Mouse (Mus musculus) midbrain, embryonic 16.5 days (tissue): Measurements from ENCODE around the gene Il15ra. TPM values are rescaled to one million over a fixed set of nuclear protein-coding genes. Genes with fewer than 3 reads are reported as not detected.

ENCODE experiments used
- ATAC-seq: fragments of 200-750 bp; cut with Nextera tagmentation; 2 replicates; pipeline ENCODE4 v1.8.0; 2017; ENCODE audit warnings: moderate TSS enrichment
- H3K27ac ChIP-seq: fragments of 300-500 bp; sonication (generic); 2 replicates; pipeline ENCODE4 v1.5.1; 2014; ENCODE audit warnings: mild to moderate bottlenecking, low read length, mixed read lengths
- H3K27me3 ChIP-seq: fragments of 300-500 bp; sonication (generic); 2 replicates; pipeline ENCODE4 v1.6.1; 2014; ENCODE audit warnings: low read depth, low read length, mixed read lengths; ENCODE audit not compliant: control insufficient read depth, insufficient read depth
- H3K36me3 ChIP-seq: fragments of 300-500 bp; sonication (generic); 2 replicates; pipeline ENCODE4 v1.6.1; 2014; ENCODE audit warnings: mild to moderate bottlenecking, low read length, moderate library complexity, mixed read lengths; ENCODE audit not compliant: control insufficient read depth, insufficient read depth
- H3K4me1 ChIP-seq: fragments of 300-500 bp; sonication (generic); 2 replicates; pipeline ENCODE4 v1.6.1; 2014; ENCODE audit warnings: mild to moderate bottlenecking, low read length, mixed read lengths; ENCODE audit not compliant: control insufficient read depth, insufficient read depth
- H3K4me2 ChIP-seq: fragments of 300-500 bp; sonication (generic); 2 replicates; pipeline ENCODE4 v1.6.1; 2014; ENCODE audit warnings: mild to moderate bottlenecking, low read length, mixed read lengths
- H3K4me3 ChIP-seq: fragments of 300-500 bp; sonication (generic); 2 replicates; pipeline ENCODE4 v1.5.1; 2014; ENCODE audit warnings: low read depth, mild to moderate bottlenecking, low read length, moderate library complexity, mixed read lengths
- H3K9ac ChIP-seq: fragments of 300-500 bp; sonication (generic); 2 replicates; pipeline ENCODE4 v1.6.1; 2014; ENCODE audit warnings: low read depth, low read length, mixed read lengths
- H3K9me3 ChIP-seq: fragments of 300-500 bp; sonication (generic); replicated peaks from 2 replicates; pipeline ENCODE4 v1.6.1; 2014; ENCODE audit warnings: mild to moderate bottlenecking, low read length, mixed read lengths; ENCODE audit not compliant: control insufficient read depth, poor library complexity, severe bottlenecking
- WGBS: fragments of 180-500 bp; shearing (Covaris S2); extraction: QIAGEN DNeasy Blood & Tissue Kit; methylation state at CpG from one replicate; pipeline ENCODE4 v1.1.7; 2014; 5-methylcytosine and 5-hydroxymethylcytosine counted together
- polyA plus RNA-seq: library from polyadenylated mRNA; unstranded; fragments of >200 nt; fragmentation: Nextera tagmentation; extraction: Ambion mirVana; gene quantifications from 2 replicates; pipeline ENCODE4 v1.2.1, GENCODE M21; 2015

Gene Il15ra
- polyA plus RNA-seq, 1 experiment from 2014 or later = 1.6 TPM

DNA sequence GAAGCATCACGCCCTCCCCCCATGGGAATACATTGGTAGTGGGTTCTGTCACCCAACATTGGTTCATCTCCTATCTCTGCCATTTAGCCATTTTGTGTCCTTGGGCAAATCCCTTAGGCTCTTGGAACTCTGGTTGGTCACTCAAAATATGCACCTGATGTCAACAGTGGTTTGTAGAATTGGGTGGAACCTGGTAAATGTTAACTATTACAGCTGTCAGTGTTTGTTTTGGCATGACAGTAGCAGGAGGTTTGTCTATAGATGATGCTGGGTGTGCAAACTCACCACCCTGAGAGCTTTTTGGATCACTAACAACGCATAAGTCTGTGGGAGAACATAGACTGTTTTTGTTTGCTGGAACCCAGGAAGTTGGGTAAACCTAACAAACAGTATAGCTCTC is 13.5 kb downstream of the Il15ra start:
- Histone ChIP-seq H3K9ac (no peak overlapping the region), H3K4me1 (no peaks in the 10 kb centered on the region), H3K27me3 (no peaks in the 10 kb centered on the region), H3K4me2 (no peak overlapping the region), H3K36me3 (no peaks in the 10 kb centered on the region), H3K9me3 (no peaks in the 10 kb centered on the region), H3K4me3 (no peak overlapping the region), H3K27ac (no peak overlapping the region)
- WGBS = 93% methylated on average over 2 of the region's 2 CpGs
- ATAC-seq = no peak

DNA sequence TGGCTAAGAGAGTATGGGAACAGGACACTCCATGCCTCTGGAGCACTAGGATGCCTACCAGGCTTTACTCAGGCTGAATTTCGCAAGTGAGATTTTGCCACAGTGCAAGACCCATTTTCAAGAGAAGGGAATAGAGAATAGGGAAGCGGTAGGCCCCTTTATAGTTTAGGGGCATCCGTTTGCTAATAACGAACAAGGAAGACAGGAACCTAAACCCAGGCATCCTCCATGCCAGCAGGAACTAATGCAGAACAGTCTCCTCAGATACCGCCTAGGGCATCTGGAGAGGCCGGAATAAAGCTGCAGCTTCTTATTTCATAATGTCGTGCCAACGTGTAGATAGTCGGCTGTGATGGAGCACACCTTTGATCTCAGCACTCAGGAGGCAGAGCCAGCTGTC is 17.5 kb downstream of the Il15ra start:
- no peak overlapping the region for H3K4me2 ChIP-seq
- H3K36me3 ChIP-seq = no peaks in the 10 kb centered on the region
- no peaks in the 10 kb centered on the region for H3K9me3 ChIP-seq
- no peak overlapping the region for H3K4me3 ChIP-seq
- H3K4me1 ChIP-seq = no peaks in the 10 kb centered on the region
- 89% methylated on average over 9 of the region's 9 CpGs for WGBS
- no peaks in the 10 kb centered on the region for H3K27me3 ChIP-seq
- ATAC-seq = no peak
- H3K9ac ChIP-seq = no peak overlapping the region
- no peak overlapping the region for H3K27ac ChIP-seq

GRCm38 (mm10) chr2:11727574-11727973 is 22.5 kb downstream of the Il15ra start:
- Histone ChIP-seq H3K36me3 (no peaks in the 10 kb centered on the region), H3K27ac (no peak overlapping the region), H3K27me3 (no peaks in the 10 kb centered on the region), H3K4me3 (no peak overlapping the region), H3K4me1 (no peaks in the 10 kb centered on the region), H3K9ac (no peak overlapping the region), H3K4me2 (no peak overlapping the region), H3K9me3 (no peaks in the 10 kb centered on the region)
- no peak for ATAC-seq
- 96% methylated on average over 5 of the region's 5 CpGs for WGBS

DNA sequence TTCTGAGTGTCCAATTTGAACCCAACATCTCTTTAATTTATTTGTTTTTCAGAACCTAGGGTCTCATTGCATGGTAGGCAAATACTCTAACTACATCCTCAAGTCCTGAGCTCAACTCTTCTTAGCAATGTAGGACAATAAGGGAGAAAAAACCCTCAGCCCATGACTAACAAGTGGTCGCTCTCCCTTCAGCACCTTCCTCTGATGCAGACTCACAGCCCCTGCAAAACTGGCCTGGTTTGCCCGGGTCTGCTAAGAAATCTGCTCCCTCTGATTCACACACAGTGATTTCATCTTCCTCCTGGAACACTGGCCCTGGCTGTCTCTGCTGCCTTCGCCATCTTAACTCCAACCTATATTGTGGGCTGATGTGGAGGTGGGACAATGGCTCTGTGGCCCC is 24.0 kb downstream of the Il15ra start:
- no peak overlapping the region for H3K4me2 ChIP-seq
- H3K4me3 ChIP-seq = no peak overlapping the region
- no peaks in the 10 kb centered on the region for H3K27me3 ChIP-seq
- no peaks in the 10 kb centered on the region for H3K4me1 ChIP-seq
- no peaks in the 10 kb centered on the region for H3K9me3 ChIP-seq
- no peak for ATAC-seq
- no peaks in the 10 kb centered on the region for H3K36me3 ChIP-seq
- H3K9ac ChIP-seq = no peak overlapping the region
- WGBS = 63% methylated on average over 3 of the region's 3 CpGs
- no peak overlapping the region for H3K27ac ChIP-seq

DNA sequence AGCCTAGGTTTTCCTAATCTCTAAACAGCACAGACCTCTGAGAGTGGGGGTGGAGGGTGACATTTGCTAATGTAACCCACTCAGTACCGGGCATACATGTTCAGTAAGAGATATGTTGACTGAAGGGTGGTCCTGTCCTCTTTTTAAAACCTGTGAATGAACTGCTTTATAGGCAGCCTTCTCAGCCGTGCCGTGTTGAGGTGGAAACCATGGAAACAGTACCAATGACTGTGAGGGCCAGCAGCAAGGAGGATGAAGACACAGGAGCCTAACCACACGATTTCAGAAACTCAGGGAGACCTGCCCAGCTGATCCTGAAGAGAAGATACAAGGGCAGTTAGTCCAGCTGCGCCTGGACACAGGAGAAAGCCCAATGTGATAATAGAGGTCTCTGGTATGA is 27.9 kb downstream of the Il15ra start:
- Histone ChIP-seq H3K27ac (no peak overlapping the region), H3K9me3 (no peaks in the 10 kb centered on the region), H3K9ac (no peak overlapping the region), H3K4me2 (no peak overlapping the region), H3K27me3 (no peaks in the 10 kb centered on the region), H3K36me3 (0 out of 2 replicates have a peak, but pooled peaks cover 3% of the 10 kb centered on the region), H3K4me3 (no peak overlapping the region), H3K4me1 (no peaks in the 10 kb centered on the region)
- ATAC-seq = no peak
- 68% methylated on average over 5 of the region's 5 CpGs for WGBS

GRCm38 (mm10) chr2:11735853-11736252 is 30.8 kb downstream of the Il15ra start:
- no peak overlapping the region for H3K4me3 ChIP-seq
- H3K9me3 ChIP-seq = no peaks in the 10 kb centered on the region
- no peaks in the 10 kb centered on the region for H3K27me3 ChIP-seq
- H3K36me3 ChIP-seq = peaks cover 12% of the 10 kb centered on the region
- 83% methylated on average over 6 of the region's 6 CpGs for whole genome bisulfite sequencing
- H3K4me2 ChIP-seq = no peak overlapping the region
- no peak for ATAC-seq
- no peaks in the 10 kb centered on the region for H3K4me1 ChIP-seq
- H3K27ac ChIP-seq = no peak overlapping the region
- no peak overlapping the region for H3K9ac ChIP-seq

DNA sequence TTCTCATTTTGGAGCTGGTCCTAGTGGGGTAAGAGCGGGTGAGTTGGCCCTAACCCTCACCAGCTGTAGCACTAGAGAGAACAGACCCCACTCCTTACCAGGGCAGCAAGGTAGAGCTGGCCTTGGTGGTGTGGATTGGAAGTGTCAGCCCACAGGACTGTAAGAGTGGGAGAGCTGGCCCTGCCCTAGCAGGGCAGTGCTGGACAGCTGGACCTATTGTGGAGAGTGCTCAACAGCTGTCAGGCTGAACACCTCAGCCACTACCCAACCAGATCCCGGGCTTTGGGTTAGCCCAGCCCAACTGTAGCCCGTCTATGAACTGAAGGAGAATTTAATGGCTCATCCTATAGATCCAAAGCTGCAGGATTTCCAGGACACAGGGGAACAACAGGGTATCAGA is 33.7 kb downstream of the Il15ra start:
- Histone ChIP-seq H3K9ac (no peak overlapping the region), H3K36me3 (peaks cover 37% of the 10 kb centered on the region), H3K4me2 (no peak overlapping the region), H3K27ac (no peak overlapping the region), H3K27me3 (no peaks in the 10 kb centered on the region), H3K4me1 (no peaks in the 10 kb centered on the region), H3K9me3 (no peaks in the 10 kb centered on the region), H3K4me3 (no peak overlapping the region)
- WGBS = 93% methylated on average over 3 of the region's 3 CpGs
- ATAC-seq = peak; percentile 40; the same call in 1 of the 2 replicates

GRCm38 (mm10) chr2:11739516-11740051 is 34.5 kb downstream of the Il15ra start:
- no peak for ATAC-seq
- H3K27ac ChIP-seq = no peak overlapping the region
- WGBS = 94% methylated on average over 4 of the region's 4 CpGs
- H3K4me1 ChIP-seq = no peaks in the 10 kb centered on the region
- no peak overlapping the region for H3K4me3 ChIP-seq
- H3K36me3 ChIP-seq = peaks cover 40% of the 10 kb centered on the region
- no peaks in the 10 kb centered on the region for H3K27me3 ChIP-seq
- no peak overlapping the region for H3K4me2 ChIP-seq
- H3K9ac ChIP-seq = no peak overlapping the region
- no peaks in the 10 kb centered on the region for H3K9me3 ChIP-seq

GRCm38 (mm10) chr2:11762541-11762940 is 57.5 kb downstream of the Il15ra start:
- 95% methylated on average over 4 of the region's 4 CpGs for WGBS
- no peak overlapping the region for H3K4me2 ChIP-seq
- H3K4me1 ChIP-seq = no peaks in the 10 kb centered on the region
- H3K36me3 ChIP-seq = peaks cover 66% of the 10 kb centered on the region
- no peak for ATAC-seq
- no peaks in the 10 kb centered on the region for H3K9me3 ChIP-seq
- no peak overlapping the region for H3K4me3 ChIP-seq
- H3K27me3 ChIP-seq = no peaks in the 10 kb centered on the region
- no peak overlapping the region for H3K27ac ChIP-seq
- no peak overlapping the region for H3K9ac ChIP-seq
